Mouse (Mus musculus) E14TG2a.4 (cell line): ENCODE results near the gene Lrrk1.

Experiments used
- CTCF ChIP-seq: conservative IDR thresholded peaks from 2 replicates; pipeline ENCODE4 v1.5.1; 2014; ENCODE audit warnings: low read length
- POU5F1 ChIP-seq: IDR thresholded peaks from 2 replicates; pipeline ENCODE4 v1.6.1; 2014; ENCODE audit warnings: low read length, borderline replicate concordance

- no peak for TF ChIP-seq CTCF
- TF ChIP-seq POU5F1: no peak
Measured at GRCm38 (mm10) chr7:66245646-66246045, 142.5 kb downstream of the Lrrk1 start.
